Mouse (Mus musculus) lung, adult 18-20 months (tissue): ENCODE results near the gene March1.

Experiments used
- DNase-seq, 2 experiments: peaks; one replicate each; pipeline ENCODE4 v3.0.0; 2022; ENCODE audit warnings: mixed read lengths in 2 of 2

Gene March1

DNA sequence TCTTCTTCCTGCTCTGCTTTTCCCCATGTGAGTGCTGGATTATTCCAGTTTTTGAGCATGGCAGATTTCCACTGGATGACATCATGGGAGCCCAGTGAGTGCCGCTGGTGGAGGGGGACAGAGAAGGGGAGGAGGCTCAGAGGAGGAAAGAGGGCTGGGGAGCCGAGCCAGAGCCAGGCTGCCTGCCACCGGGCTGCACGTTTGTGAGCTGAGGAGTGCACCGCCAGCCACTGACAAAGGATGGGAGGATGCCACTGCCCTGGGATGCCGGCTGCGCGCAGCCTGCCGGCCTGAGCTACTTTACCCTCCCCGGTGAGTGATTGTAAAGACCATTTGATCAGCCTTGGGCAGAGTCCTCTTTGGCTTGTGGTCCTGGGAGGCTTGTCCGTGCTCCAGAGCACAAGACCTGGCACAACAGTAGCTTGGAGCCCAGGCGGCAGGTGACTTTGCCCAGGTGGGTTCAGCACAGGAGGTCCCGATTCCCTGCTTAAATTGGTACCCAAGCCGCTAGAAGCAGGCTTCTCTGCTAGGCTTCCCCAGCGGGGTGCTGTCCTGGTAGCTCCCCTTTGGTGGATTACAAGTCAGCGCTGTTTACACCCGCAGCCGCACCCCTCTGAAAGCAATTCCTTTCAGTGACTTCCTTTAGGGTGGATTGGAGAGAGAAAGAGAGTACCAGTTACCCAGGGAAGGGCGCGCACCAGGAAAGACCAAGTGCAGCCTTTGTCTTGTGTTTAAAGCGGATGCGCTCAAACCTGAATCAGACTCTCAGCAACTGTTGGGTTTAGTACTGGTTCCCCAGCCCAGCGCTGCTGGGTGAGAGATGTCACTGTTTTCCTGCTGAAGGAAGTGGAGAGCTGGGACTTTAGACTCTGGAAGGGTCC, at the start of gene March1:
TSS of gene March1 (plus strand) at position 30 of the 881 bp plus-strand sequence.
- no peak for DNase-seq

DNA sequence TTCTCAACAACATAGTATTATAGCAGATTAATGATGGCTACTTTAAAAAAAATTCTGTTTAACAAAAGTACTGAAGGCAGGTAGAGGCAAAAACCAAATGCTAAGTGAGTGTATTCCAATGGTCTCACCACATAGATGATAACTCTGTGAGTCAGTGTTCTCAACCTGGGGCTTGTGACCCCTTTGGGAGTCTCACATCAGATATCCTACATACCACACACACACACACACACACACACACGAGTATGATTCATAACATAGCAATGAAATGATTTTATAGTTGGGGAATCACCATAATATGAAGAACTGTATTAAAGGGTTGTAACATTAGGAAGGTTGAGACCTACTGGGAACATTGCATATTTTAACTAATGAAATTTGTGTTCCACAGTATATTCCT, 30.8 kb upstream of the March1 start:
- no peak for DNase-seq

DNA sequence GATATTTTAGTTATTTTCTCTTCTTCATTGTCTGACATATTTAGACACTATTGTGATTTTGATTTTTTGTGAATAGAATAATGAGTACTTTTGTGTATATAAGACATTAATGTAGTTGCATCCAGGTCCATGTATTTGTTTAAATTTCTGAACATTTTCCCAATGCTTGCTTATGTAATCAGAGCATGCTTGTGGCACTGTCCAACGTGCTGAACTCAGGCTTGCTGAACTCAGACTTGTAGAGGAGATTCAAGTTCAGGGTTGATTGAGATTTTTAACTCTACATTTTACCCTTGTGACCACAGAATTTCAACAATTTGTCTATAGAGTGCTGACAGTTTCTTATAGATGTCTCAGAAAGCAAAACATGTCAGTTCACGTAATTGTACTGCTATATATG, 14.5 kb upstream of the March1 start:
- no peak for DNase-seq

DNA sequence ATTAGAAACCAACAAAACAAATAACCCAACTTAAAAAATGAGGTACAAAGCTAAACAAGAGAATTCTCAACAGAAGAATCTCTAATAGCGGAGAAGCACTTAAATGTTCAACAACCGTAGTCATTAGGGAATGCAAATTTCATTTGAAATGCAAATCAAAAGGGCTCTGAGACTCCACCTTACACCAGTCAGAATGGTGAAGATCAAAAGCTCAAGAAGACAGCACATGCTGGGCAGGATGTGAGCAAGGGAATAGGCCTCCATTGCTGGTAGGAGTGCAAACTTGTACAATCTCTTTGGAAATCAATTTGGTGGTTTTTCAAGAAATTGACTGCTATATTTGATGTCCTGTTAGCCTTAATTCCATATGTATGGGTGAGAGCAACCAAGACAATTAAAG, 8.2 kb upstream of the March1 start:
- DNase-seq, result no peak

DNA sequence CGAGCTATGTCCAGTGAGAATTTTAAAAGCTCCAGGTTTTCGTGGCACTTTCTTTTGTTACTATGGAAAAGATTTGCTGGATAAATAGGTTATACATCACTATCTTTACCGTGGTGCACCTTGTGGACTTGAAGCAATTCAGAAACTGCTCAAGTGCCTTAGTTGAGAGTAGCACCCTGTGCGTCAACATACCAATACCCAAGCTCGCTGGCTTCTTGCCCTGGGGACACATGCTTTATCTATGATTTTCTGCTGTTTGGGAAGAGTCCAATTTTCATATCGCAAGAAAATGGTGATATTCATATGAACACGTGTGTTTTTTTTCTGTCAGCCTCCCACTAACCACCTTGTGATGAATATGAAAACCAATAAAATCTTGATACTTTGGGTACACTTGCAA, 1.3 kb downstream of the March1 start:
- DNase-seq, result no peak

DNA sequence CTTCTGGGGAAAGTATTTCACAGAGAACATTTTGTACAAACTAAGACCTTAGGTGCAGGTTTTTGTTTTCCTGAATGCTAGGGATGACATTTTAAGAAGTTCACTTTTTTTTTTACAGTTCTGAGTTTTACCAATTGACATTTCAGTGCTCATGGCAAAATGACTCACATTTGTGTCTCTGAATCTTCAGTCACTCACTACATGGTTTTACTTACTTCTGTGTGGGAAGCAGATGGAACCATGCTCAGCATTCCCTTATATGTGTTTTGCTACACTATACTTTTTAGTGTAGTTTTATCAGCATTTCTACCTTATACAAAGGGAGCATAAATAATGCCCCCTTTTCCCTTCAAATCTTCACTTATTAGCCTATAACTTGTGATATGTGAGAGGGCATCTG, 27.2 kb downstream of the March1 start:
- DNase-seq, result no peak

DNA sequence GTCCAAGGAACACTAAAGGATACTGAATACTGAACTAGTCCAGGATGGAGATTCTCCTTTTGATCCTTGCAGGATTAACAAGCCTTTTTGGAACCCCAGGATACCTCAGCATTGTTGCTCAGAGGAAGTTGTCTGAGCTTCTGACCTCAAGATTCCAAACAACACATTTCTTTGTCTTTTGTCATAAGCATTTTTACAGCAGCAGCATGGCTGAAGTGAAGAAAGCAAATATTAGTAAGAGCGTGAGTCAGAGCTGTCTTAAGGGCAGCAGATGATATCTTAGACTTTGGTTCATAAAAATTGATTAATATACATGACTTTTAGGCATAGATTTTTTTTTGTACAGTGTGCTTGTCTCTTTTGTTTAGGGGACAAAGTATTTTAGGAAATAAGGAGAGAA, 27.8 kb downstream of the March1 start:
- no peak for DNase-seq

DNA sequence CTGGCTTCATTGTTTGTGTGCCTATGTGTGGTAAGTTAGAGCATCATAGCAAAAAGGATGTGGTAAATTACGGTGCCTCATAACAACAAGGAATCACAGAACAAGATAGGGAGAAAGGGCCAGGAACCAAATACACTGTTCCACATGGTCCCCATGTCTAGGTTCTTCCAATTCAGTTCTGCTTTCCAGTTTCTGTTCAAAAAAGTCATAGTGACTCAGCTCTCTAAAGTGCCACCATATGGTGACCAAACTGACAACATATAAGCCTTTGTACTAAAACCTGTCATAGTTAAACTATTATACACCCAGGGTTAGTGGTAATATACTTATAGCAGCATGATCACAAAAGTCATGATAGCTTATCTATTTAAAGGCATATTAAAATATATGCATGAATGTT, 28.2 kb downstream of the March1 start:
- DNase-seq, result no peak

DNA sequence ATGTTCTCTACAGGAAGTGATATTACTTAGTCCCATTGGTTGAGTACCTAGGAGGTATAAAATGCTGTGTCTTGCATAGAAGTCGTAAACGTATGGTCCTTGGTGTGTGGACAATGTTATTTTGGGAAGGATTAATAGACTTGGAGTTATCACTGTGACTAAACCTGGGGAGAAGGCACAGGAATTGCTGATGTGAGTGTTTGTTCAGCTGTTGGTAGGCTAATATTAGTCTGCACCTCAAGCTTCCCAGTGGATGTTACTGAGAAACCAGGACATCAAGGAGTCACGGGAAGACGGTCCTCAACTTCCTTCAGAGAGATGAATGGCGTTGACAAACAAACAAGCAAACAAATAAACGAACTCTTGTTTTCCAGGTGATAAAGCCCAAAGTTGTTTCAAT, 38.2 kb downstream of the March1 start:
- no peak for DNase-seq

DNA sequence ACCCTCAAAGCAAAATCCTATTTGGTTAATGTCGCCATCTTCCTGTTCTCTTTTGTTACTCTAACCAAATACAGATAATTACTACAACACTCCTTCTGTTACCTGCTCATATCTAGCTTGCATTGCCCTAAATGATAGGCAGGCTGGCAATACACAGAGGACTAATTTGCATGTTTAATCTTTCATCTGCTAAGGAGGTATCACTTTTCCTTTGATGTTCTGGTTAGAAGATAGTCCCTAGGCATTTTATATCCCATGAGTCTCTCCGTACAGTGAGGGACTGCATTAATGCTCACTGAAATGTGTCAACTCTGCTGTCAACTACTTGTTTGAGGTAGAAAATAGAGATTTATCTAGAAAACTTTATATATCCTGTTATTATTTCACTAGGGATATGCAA, 44.2 kb downstream of the March1 start:
- DNase-seq, result no peak

DNA sequence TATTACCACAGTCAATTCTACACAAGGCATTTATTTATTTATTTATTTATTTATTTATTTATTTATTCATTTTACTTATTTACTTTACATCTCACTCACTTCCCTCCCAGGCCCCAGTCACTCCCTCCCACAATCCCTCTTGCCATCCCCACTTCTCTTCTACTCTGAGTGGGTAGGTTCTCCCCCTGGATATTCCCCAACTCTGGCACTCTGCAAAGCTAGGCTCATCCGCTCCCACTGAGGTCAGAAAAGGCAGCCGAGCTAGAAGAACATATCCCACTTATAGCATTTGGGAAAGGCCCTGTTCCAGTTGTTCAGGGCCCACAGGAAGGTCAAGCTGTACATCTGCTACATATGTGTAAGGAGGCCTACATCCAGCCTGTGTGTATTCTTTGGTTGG, 48.1 kb downstream of the March1 start:
- no peak for DNase-seq

DNA sequence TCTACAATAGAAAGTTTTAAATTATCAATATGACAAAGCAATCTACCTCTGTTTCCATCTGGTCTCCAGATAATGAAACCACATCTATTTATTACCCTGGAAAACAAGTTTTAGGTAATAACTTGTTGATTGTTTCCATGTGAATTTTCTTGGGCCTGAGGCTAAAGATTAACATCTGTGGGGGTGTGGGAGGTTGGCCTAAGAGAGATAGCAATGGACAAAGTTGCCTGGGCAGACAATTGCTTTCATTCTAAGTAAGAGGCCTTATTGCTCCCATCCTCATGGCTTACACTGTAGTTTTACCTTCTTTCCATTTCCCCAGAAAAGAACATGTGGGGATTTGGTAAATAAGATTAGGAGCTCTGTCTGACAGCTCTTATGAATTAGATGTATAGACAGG, 125.4 kb downstream of the March1 start:
- DNase-seq, result no peak

DNA sequence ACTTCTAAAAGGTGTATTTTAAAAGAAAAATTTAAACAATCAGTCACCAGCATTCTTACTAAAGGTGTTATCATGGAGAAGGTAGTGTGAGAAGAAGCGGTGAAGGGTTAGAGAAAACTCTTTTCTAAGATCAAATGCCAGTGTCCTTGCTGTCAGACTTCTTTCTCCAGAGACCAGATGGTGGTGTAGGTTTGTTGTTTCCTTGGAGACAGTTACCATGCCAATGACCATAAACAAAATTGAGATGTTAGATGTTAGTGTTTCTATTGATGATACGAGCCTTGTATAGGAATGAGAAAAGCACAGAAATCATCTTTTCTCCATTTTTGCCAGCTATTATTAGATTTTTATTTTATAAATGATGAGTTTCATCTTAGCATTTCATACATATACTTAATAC, 158.1 kb downstream of the March1 start:
- no peak for DNase-seq

DNA sequence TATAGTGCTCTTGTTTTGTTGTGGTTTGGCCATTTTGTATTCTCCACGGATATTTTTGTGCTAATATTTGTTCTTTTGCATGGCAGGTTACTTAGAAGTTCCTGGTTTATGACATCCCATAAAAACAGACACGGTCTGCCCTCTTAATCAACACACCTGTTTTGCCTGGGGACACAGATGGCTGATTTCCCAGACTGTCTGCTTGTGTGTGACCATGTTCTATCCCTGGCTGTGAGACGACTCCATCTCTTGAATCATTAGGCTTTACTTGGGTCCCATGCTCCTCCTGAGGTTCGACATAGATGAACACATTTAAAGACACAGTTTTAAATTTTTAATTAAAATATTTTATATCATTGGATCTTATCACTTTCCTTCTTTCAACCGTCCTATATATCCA, 163.5 kb downstream of the March1 start:
- no peak for DNase-seq

DNA sequence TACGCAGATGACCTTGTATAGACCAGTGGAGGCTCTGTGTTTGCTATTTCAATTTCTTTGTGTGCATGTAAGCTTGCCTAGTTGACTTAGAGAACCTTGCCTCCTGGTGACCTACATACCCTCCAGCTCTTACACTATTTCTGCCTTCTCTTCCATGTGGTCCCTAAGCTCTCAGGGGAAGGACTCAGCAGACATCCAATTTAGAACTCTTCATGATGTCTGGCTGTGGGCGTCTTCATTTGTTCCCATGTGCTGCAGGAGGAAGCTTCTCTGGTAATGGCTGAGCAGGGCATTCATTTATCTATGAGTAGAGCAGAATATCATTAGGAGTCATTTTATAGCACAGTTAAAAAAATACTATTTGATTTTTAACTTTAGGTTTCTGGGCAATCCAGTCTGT, 195.3 kb downstream of the March1 start:
- DNase-seq, result no peak

DNA sequence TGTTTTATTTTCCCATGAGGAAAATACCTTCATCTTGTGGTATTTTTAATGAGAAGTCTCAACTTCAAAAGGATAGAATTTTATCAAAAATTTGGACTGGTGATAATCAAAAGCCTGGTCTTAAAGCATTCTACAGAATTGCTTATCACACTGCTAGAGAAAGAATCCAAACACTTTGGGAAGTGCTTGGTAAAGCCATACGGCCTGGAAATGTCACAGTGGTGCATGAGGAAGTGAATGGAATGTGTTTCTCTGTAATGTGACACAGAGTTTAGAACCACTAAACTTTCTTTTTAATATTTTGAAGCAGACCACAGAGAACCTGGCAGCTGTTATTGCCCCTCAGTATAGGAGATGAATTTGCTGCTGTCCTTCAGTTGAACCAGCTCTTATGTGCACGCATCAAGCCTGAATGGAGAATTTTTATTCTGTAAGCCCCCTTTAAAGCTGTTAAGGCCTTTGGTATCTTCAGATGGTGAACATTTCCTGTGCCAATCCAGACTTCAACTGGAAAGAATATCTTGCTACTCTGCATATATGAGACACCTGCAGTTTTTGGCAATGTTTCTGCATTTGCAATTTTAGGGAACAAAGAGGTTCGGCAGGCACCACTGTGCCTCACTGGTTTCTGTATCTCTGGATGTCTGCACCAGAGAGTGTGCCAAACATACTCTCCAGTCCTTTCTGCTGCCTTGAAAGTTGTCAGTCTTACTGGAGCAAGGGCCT, 304.8 kb downstream of the March1 start:
- no peak for DNase-seq

DNA sequence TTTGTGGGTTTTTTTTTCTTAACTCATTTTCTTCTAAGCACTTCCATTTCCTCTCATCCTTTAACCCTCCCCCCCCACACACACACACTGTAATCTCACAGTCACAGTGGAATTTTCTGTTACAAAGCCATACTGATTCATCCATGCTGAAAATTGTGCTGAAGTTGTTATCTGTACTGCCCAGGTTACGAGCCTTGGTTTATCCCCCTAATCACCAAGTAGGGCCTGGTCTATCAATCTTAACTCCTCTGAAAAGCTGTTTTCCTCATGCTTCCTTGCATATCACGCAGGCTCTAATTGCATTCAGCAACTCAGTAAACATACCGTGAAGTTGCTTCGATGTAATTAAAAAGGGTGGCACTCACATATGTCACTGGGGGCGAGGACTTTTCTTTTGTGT, 339.2 kb downstream of the March1 start:
- DNase-seq, result no peak

DNA sequence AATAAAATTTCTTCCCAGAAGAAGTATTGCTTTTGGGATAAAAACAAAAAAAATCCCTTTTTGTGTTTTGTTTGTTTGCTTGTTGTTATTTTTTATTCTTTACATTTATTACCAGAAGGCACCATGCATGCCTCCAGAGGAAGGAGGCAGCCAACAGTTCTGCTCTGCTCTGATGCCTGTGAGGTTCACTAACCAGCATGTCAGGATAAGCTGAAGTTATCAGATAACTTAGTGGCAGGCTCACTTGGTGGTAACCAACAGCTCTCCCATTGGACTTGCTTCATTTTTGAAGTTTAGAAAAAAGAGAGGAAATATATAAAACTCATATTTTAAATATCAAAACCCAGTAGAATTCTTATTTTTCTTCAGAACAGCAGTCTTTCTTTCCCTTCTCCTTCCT, 339.8 kb downstream of the March1 start:
- DNase-seq, result no peak

DNA sequence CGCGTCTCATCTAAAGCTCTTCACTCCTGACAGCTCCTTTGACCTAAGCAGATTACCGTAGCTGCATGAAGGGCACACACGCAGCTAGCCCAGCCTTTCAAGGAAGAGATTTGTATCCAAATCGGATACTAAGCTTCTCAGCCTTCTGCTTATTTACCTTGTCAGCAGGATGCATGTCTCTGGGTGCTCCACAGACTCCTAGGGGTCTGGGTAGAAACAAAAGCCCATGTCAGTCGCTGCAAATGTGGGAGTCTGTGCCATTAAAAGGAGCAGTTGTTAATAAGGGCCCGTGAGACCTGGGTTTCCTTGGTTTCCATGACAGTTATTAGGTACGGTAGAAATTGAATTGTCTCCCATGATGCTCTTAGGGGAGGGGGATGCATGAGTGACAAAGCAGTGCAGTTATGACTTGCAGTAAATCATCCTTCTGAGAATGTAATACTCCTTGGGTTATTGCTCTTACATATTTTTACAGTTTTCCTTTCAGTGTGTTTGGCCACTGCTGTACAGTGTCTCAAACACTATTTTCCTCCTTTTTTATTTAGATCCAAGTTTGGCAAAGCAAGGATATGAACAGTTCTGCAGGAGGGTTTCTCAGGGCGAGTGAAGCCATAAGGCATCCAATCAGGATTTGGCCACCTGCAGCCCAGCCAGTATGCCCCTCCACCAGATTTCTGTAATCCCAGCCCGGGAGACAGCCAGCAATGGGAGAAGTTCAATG, 349.0 kb downstream of the March1 start:
- DNase-seq, result no peak

DNA sequence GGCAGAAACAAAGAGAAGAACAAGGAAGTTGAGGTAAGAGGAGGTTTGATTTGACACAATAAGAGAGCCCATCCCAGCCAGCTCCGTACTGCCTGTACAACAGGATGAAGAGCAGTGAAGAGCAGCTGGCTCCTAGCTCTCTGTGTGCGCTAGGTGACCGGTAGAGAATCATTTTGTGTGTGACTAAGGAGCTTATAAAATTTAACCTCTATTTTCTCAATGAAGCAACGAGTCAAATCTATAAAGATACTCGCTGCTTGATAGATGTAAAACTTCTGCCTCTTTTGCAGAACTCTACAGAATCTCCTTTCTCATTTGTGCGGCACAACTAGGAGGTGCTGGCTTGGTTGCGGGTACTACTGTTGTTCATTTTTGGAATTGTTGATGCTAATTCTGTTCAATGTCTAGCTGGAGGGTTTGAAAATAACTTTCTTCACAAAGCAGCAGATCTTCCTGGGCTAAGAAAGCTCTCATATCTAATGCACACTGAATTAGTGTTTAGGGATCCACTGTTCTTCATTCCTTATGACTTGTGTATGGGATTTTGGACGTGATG, 349.6 kb downstream of the March1 start:
- DNase-seq, result no peak

DNA sequence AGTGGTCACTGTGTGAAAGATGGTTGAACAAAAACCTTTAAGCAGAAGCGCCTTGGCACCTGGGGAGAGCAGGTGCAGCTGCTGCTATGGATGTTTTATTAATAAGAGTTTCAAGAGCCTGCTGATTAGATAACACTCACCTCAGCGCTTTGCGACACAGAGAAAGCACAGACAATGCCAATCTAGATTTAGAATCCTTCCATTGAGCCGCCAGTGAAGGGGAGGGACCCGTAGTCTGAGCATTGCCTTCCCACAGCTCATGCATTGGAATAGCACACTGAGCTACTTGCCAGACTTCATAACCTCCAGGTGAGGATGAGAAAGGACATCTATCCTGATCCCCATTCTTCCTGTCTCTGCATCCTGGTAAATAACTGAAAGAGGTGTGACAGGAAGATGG, 359.2 kb downstream of the March1 start:
- no peak for DNase-seq

DNA sequence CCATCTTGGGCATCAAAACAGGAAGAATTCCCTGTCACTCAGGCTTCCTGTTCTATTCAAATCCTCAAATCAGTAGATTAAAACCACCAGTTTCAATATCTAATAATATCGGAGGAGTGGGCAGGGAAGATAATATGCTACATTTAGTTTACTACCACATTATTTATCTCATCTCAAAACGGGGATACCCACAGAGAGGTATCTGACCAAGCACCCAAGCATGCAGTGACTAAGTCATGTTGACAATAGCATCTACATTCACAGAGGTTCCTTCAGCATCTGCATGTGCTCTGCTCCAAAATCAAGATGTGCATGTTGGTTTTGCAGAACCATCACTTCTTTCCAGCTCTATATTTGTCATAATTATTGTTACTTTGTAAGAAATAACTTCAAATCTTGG, 364.3 kb downstream of the March1 start:
- DNase-seq, result no peak

DNA sequence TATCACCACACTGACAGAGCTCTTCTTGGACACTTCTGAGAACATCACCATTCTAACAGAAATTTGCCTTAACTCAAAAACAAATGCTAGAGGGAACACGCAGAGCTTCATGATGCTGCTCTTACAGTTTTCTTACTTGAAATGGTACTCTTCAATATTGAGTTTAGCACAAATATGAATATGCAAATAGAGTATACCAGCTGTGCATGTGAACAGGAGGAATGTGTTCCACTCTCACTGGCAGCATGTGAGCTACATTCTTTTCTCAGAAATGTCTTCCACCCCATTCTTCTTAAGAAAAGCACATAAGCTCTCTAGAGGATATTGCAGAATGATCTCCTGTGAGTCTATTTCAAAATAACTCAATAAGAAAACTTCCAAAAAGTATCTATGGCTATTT, 370.0 kb downstream of the March1 start:
- DNase-seq, result no peak

DNA sequence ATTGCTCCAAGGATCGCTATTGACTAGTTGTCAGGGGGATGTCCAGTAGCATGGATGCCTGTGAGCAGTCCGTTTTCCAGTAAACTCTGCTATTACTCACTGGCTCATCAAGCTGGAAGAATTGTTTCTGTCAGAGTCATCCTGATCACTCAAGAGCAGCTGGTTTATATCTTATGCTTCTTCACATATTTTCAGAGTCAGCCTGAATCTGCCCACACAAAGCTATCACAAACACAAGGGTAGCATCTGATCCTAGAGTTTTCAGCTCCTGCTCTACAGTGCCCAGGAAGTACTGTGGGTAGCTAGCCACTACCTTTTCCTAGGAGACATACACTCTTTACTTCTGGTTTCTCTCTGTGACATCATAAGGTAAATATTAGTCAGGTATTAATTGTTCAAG, 405.1 kb downstream of the March1 start:
- no peak for DNase-seq
